10 mouse cellular contexts compared by ENCODE assay signal in the genomic region with DNA sequence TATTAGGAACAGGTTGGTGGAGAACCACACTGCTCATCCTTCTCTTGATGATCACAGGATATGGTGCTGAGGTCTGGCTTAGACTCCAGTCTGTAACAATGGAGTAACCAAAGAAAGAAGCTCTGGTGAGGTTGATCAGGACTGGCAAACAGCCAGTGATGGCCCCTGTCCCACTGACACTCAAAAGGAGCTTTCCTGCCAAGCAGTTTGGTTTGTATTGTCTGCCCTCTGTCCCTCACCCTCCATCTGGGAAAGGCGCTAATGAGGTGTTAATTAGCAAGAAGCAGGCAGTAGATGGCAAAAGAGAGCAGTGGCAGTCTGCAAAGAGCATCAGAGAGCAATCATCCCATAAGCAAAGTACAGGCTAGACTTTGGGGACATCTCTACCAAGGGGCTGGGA.
A peak's percentile ranks its signal among the peaks of the same experiment; 100 is the strongest.
DNase-seq lines count a peak whose midpoint lies in the region; ATAC-seq and TF ChIP-seq lines count a peak whose summit lies in the region.
"Had no signal": no experiment of that assay in that cellular context is flagged by ENCODE, and none has a peak within 500 bp of the region (broad histone marks: within the 10 kb centered on the region; RNA-seq: fewer than 3 reads in every experiment).

No protein-coding gene starts in this region.

- H3K27me3 ChIP-seq in heart, postnatal 0 days (ENCODE audit: control insufficient read depth, insufficient read depth, low read length) = no peaks in the 10 kb centered on the region
- no peaks in the 10 kb centered on the region for H3K27me3 ChIP-seq in embryonic facial prominence, embryonic 12.5 days
- no peaks in the 10 kb centered on the region for H3K27me3 ChIP-seq in lung, embryonic 15.5 days

- no peak overlapping the region for H3K4me2 ChIP-seq in heart, postnatal 0 days (ENCODE audit: low read depth, low read length)
- H3K4me2 ChIP-seq in embryonic facial prominence, embryonic 12.5 days (replicated peaks) = no peak overlapping the region
- no peak overlapping the region; the same call in 1 of the 2 replicates for H3K4me2 ChIP-seq in lung, embryonic 15.5 days

- intact Hi-C loops in heart, postnatal 25 days (cut with DNase I) = no loop called here

- H3K27ac ChIP-seq in heart, postnatal 0 days (ENCODE audit: low read depth) = peak overlapping the region; percentile 59
- H3K27ac ChIP-seq in embryonic facial prominence, embryonic 12.5 days = peak overlapping the region; percentile 37; the same call in 1 of the 2 replicates
- peak overlapping the region; percentile 70 for H3K27ac ChIP-seq in lung, embryonic 15.5 days

- no peak for DNase-seq in heart, postnatal 0 days (ENCODE audit: low spot score)
- DNase-seq in heart, postnatal 25 days (ENCODE audit: low spot score) = no peak
- peak; percentile 58 for DNase-seq in NIH3T3 (ENCODE audit: low read depth)
- DNase-seq in urinary bladder, adult 2 months (ENCODE audit: low spot score) = no peak
- DNase-seq: adrenal gland, postnatal 10 days; right cerebral cortex, postnatal 14 days; thymus, adult 18-20 months had no signal

- no peak for TF ChIP-seq CTCF in heart, postnatal 0 days (IDR thresholded peaks at IDR 0.05; ENCODE audit: low read depth)

- no peak overlapping the region for H3K4me3 ChIP-seq in heart, postnatal 0 days (ENCODE audit: low read depth, low read length)
- H3K4me3 ChIP-seq in embryonic facial prominence, embryonic 12.5 days = no peak overlapping the region
- H3K4me3 ChIP-seq in lung, embryonic 15.5 days = no peak overlapping the region

- H3K36me3 ChIP-seq in heart, postnatal 0 days (replicated peaks; ENCODE audit: control insufficient read depth, insufficient read depth, low read length) = no peaks in the 10 kb centered on the region
- no peaks in the 10 kb centered on the region for H3K36me3 ChIP-seq in embryonic facial prominence, embryonic 12.5 days
- no peaks in the 10 kb centered on the region for H3K36me3 ChIP-seq in lung, embryonic 15.5 days

- 29% methylated on average over 1 of the region's 1 CpGs for WGBS in heart, postnatal 0 days
- 59% methylated on average over 1 of the region's 1 CpGs for WGBS in embryonic facial prominence, embryonic 12.5 days
- 41% methylated on average over 1 of the region's 1 CpGs for WGBS in lung, embryonic 15.5 days

- no peak for ATAC-seq in heart, postnatal 0 days (ENCODE audit: insufficient read depth, low read depth)
- no peak for ATAC-seq in embryonic facial prominence, embryonic 12.5 days (ENCODE audit: insufficient number of reproducible peaks, insufficient read depth, low FRiP score, low TSS enrichment)
- ATAC-seq in lung, embryonic 15.5 days (ENCODE audit: borderline replicate concordance, extremely low read depth, low FRiP score, low TSS enrichment) = peak; percentile 80
- no peak for ATAC-seq in inflammation-experienced regulatory T-cells, adult 6 months

- H3K9ac ChIP-seq in heart, postnatal 0 days (replicated peaks; ENCODE audit: low read depth, low read length) = no peak overlapping the region
- H3K9ac ChIP-seq in embryonic facial prominence, embryonic 12.5 days = no peak overlapping the region
- no peak overlapping the region for H3K9ac ChIP-seq in lung, embryonic 15.5 days

- TF ChIP-seq EP300 in heart, postnatal 0 days (IDR thresholded peaks at IDR 0.05; ENCODE audit: low read depth) = no peak

- peaks cover 40% of the 10 kb centered on the region for H3K4me1 ChIP-seq in heart, postnatal 0 days (ENCODE audit: control insufficient read depth, insufficient read depth)
- H3K4me1 ChIP-seq in embryonic facial prominence, embryonic 12.5 days = peaks cover 26% of the 10 kb centered on the region
- H3K4me1 ChIP-seq in lung, embryonic 15.5 days = peaks cover 50% of the 10 kb centered on the region

- no peaks in the 10 kb centered on the region for H3K9me3 ChIP-seq in heart, postnatal 0 days (replicated peaks; ENCODE audit: control insufficient read depth, low read length)
- no peaks in the 10 kb centered on the region for H3K9me3 ChIP-seq in embryonic facial prominence, embryonic 12.5 days
- H3K9me3 ChIP-seq in lung, embryonic 15.5 days = no peaks in the 10 kb centered on the region
